Mouse (Mus musculus) limb, embryonic 11.5 days (tissue): ENCODE data around the gene Samd5. TPM values are rescaled to one million over a fixed set of nuclear protein-coding genes. Genes with fewer than 3 reads are reported as not detected.

Experiments
- ATAC-seq: fragments of 200-750 bp; cut with Nextera tagmentation; 2 replicates; pipeline ENCODE4 v1.8.0; 2017; ENCODE audit warnings: low read depth; ENCODE audit not compliant: insufficient number of reproducible peaks, low FRiP score, low TSS enrichment
- DNase-seq: peaks from one replicate; pipeline ENCODE4 v3.0.0-alpha.2; 2015; ENCODE audit warnings: low spot score
- H3K27ac ChIP-seq: fragments of 300-500 bp; sonication (generic); replicated peaks from 2 replicates; pipeline ENCODE4 v1.5.1; 2014; ENCODE audit warnings: low read depth, mild to moderate bottlenecking, low read length
- H3K27me3 ChIP-seq: fragments of 300-500 bp; sonication (generic); 2 replicates; pipeline ENCODE4 v1.6.1; 2014; ENCODE audit warnings: mild to moderate bottlenecking, low read length, mixed read lengths; ENCODE audit not compliant: control insufficient read depth, insufficient read depth
- H3K36me3 ChIP-seq: fragments of 300-500 bp; sonication (generic); 2 replicates; pipeline ENCODE4 v1.6.1; 2014; ENCODE audit warnings: mild to moderate bottlenecking, low read length, moderate library complexity, mixed read lengths; ENCODE audit not compliant: control insufficient read depth, insufficient read depth
- H3K4me1 ChIP-seq: fragments of 300-500 bp; sonication (generic); 2 replicates; pipeline ENCODE4 v1.6.1; 2014; ENCODE audit warnings: low read length, mixed read lengths; ENCODE audit not compliant: control insufficient read depth, insufficient read depth
- H3K4me2 ChIP-seq: fragments of 300-500 bp; sonication (generic); 2 replicates; pipeline ENCODE4 v1.6.1; 2014; ENCODE audit warnings: low read depth, mild to moderate bottlenecking, moderate library complexity; ENCODE audit not compliant: severe bottlenecking
- H3K4me3 ChIP-seq: fragments of 300-500 bp; sonication (generic); 2 replicates; pipeline ENCODE4 v1.5.1; 2014; ENCODE audit warnings: low read depth, low read length
- H3K9ac ChIP-seq: fragments of 300-500 bp; sonication (generic); 2 replicates; pipeline ENCODE4 v1.6.1; 2014; ENCODE audit warnings: mild to moderate bottlenecking, low read length
- H3K9me3 ChIP-seq: fragments of 300-500 bp; sonication (generic); 2 replicates; pipeline ENCODE4 v1.6.1; 2016; ENCODE audit warnings: low read length; ENCODE audit not compliant: control insufficient read depth
- WGBS: fragments of 180-500 bp; shearing (Covaris S2); extraction: QIAGEN DNeasy Blood & Tissue Kit; methylation state at CpG from one replicate; pipeline ENCODE4 v1.1.7; 2014; 5-methylcytosine and 5-hydroxymethylcytosine counted together
- polyA plus RNA-seq: library from polyadenylated mRNA; unstranded; fragments of >200 nt; fragmentation: Nextera tagmentation; extraction: Ambion mirVana; gene quantifications from 2 replicates; pipeline ENCODE4 v1.2.1, GENCODE M21; 2014

The Samd5 gene
- polyA plus RNA-seq, result 2.7 and 3.2 TPM in 2 replicates

DNA sequence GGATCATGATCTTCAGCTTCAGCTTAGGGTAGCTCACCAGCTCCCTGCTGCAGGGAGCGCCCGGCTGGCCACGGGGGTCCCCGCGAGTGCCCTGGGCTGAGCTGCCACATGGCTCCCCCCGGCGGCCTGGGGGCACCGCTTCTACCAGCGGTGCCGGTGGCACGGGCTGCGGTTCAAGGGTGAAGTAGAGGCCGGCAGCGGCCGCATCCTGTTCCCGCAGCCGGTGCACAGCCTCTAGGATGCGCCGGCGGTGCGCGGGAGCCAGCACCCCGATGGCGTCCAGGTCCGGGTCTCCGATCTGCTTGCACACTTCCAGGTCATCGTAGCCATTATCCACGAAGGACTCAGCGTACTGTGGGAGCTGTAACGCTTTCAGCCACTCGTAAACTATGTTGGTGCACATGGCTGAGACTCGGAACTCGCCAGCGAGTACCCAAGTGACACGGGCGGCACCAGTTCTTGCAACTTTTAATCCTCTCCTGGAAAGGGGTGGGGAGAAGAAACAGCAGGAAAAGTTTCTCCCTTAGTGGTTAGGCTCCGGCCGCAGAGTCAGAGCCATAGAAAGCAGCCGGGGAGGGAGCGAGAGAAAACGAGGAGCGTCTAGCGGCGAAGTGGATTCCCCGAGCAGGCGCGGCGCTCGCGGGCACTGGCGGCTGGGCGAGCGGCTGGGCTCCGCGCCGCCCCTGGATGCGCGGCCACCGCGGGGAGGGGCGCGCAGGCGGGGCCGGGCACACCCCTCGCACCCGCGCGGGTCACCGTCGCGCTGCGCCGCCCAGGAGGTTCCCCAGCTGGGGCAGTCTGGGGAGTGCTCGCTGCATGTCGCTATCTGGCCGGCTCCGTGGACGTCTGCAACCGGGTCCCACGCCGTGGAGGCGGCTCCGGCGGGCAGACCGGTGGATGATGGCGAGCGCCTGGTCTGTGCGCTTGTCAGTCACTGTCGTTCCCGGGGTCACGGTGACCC, at the start of gene Samd5:
TSS of gene Samd5 (minus strand) at position 648 of the 961 bp plus-strand sequence.
- Histone ChIP-seq H3K4me2 (peak within 1 kb of the TSS; percentile 98), H3K36me3 (no peaks in the 10 kb centered on the region), H3K27me3 (peaks cover 15% of the 10 kb centered on the region), H3K9me3 (no peaks in the 10 kb centered on the region), H3K9ac (peak within 1 kb of the TSS; percentile 46; the same call in 1 of the 2 replicates), H3K4me1 (peaks cover 5% of the 10 kb centered on the region; the same call in 1 of the 2 replicates), H3K4me3 (peak within 1 kb of the TSS; percentile 58), H3K27ac (no peak within 1 kb of the TSS)
- ATAC-seq (peak; percentile 48; the same call in 1 of the 2 replicates), DNase-seq (peak; percentile 73)
- under 1% methylated on average over 87 of the region's 91 CpGs for WGBS

DNA sequence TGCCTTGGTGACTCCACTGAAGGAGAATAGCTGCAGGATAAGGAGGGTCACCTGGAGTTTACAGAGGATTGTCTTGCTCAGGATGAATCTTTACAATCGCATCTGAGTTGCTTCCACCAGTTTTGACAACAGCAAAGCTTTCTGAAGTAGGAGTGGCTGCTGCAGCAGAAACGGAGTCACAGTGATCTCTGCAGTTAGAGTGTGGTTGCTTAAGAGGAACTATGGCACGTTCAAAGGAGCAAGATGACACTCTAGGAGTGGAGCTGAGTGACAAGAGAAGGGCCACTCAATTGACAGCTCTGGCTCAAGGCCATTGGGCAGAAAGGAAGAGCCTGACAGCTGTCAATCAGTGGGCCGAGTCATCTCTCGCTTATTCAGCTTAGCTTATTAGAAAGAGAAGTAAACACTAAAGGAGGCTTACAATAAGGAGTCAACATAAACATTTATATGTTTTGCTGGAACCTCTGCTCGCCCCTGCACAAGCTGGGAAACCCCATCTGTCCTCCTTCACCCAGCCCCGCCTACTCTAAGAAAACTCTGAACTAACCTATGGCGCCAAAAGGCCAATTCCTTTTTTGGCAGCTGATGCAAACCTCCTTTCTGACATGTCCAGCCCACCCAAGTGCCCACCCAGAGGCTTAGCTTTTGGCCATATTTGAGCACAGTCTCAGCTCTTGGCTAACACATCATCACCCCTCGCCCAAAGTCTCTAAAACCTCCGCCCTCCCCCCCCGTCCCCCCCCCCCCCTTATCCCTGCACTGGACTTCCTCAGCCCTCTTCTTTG, 47.7 kb upstream of the Samd5 start:
- Histone ChIP-seq H3K4me2 (no peak overlapping the region), H3K27ac (no peak overlapping the region), H3K27me3 (no peaks in the 10 kb centered on the region), H3K9ac (no peak overlapping the region), H3K9me3 (no peaks in the 10 kb centered on the region), H3K36me3 (no peaks in the 10 kb centered on the region), H3K4me1 (no peaks in the 10 kb centered on the region), H3K4me3 (no peak overlapping the region)
- DNase-seq (no peak), ATAC-seq (no peak)
- WGBS, result 84% methylated on average over 11 of the region's 11 CpGs

DNA sequence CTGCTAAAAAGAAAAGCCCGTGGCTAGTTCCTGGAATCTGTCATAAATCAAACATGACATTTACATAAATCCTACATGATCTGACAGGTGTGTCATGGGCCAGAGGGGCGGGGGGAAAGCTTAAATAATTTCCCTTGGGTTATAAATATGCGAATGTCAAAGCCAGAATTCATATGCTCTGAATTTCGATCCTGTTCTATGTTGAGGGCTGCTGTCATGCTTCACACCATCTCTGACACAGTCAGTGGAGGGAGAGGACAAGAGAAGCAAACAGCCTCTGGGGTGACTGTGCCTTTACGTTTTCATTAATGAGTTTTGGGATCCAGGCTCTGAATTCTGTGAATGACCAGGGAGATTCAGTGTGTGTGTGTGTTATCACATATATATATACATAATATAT, 45.0 kb upstream of the Samd5 start:
- H3K36me3 ChIP-seq, result no peaks in the 10 kb centered on the region
- no peak for DNase-seq
- H3K27ac ChIP-seq, result no peak overlapping the region
- H3K9me3 ChIP-seq, result no peaks in the 10 kb centered on the region
- H3K4me1 ChIP-seq, result no peaks in the 10 kb centered on the region
- ATAC-seq, result no peak
- no peaks in the 10 kb centered on the region for H3K27me3 ChIP-seq
- no peak overlapping the region for H3K4me2 ChIP-seq
- no peak overlapping the region for H3K4me3 ChIP-seq
- 76% methylated on average over 5 of the region's 5 CpGs for WGBS
- no peak overlapping the region for H3K9ac ChIP-seq

DNA sequence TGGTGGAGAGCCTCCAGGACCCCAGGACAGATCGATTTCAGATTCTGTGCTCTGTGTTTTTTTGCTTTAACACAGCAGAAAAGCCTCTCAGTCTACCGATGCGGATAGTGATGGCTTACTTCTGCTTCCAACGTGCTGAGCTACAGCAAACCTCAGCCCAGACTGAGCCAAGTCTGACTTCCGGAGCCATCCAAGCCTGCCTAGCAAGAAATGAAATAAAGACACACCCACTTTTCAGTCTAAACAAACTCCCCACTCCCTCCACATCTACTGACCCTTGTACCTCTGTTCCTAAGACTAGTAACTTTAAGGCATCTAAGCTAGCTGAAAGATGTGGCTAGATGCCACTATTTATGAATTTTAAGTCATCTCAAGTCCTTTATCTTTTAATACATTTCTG, 43.1 kb upstream of the Samd5 start:
- no peak for ATAC-seq
- Histone ChIP-seq H3K4me3 (no peak overlapping the region), H3K27ac (no peak overlapping the region), H3K4me2 (no peak overlapping the region), H3K9ac (no peak overlapping the region), H3K36me3 (no peaks in the 10 kb centered on the region), H3K4me1 (no peaks in the 10 kb centered on the region), H3K27me3 (no peaks in the 10 kb centered on the region), H3K9me3 (no peaks in the 10 kb centered on the region)
- WGBS, result 87% methylated on average over 5 of the region's 5 CpGs
- no peak for DNase-seq

GRCm38 (mm10) chr10:9704956-9705355, 29.9 kb upstream of the Samd5 start:
- H3K4me3 ChIP-seq, result no peak overlapping the region
- no peaks in the 10 kb centered on the region for H3K9me3 ChIP-seq
- no peaks in the 10 kb centered on the region for H3K27me3 ChIP-seq
- no peak for DNase-seq
- H3K4me1 ChIP-seq, result no peaks in the 10 kb centered on the region; the same call in 1 of the 2 replicates
- ATAC-seq, result no peak
- no peaks in the 10 kb centered on the region for H3K36me3 ChIP-seq
- 14% methylated on average over 1 of the region's 1 CpGs for WGBS
- H3K4me2 ChIP-seq, result no peak overlapping the region
- H3K9ac ChIP-seq, result no peak overlapping the region
- H3K27ac ChIP-seq, result no peak overlapping the region

DNA sequence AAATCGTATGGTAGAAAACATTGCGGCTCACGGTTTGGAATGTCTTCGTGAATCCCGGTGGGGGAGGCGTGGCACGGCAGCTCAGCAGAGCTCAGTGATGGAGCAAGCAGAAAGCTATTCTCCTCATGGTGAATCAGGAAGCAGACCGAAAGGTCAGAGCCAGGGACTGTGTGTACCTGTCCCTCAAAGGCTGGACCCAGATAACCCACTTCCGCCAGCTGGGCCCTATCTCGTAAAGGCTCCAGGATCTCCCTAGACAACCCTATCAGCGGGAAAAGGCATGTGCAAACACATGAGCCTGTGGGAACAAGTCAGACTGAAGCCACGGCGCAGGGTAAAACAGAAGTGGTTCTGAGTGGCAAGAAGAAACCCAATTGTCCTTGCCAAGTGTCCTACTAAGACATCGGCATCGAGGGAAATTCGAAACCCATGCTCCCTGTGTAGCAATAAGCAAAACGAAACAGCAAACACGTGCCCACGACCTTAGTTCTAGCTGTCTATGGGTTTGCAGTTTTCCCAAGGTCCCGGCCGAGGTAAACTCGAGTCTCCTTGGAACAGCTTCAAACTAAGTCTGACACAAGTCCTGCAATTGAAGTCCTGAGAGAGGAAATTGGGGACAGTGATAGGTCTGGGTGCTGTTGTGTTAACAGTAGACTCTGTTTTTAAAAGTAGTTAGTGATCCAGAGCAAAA, 24.2 kb upstream of the Samd5 start:
- ATAC-seq, result no peak

DNA sequence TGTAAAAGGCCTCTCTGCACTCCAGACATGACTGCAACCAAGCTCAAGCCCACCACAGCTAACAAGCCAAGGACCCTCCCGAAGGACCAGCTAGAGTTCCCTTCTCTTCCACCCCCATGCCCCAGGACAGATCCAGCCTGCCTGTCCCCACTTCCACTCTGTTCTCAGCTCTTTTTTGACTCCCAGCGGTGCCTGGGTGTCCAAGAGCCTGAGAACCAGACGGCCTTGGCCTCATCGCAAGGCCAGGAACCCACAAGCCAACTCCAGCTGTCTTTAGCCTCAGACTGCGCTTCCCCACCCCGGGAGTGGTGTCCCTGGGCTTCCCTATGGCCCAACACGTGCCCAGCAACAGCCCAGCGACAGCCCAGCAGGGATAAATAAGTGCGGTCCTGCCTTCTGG, 23.1 kb upstream of the Samd5 start:
- no peaks in the 10 kb centered on the region for H3K9me3 ChIP-seq
- H3K4me1 ChIP-seq, result no peaks in the 10 kb centered on the region
- DNase-seq (no peak), ATAC-seq (no peak)
- H3K27ac ChIP-seq, result no peak overlapping the region
- no peaks in the 10 kb centered on the region for H3K36me3 ChIP-seq
- no peak overlapping the region for H3K4me3 ChIP-seq
- no peak overlapping the region for H3K9ac ChIP-seq
- no peaks in the 10 kb centered on the region for H3K27me3 ChIP-seq
- no peak overlapping the region for H3K4me2 ChIP-seq
- WGBS, result 87% methylated on average over 9 of the region's 9 CpGs

More for the DNA sequence above, 24.2 kb upstream of the Samd5 start:
- Histone ChIP-seq H3K27me3 (no peaks in the 10 kb centered on the region), H3K27ac (no peak overlapping the region), H3K4me1 (no peaks in the 10 kb centered on the region), H3K36me3 (no peaks in the 10 kb centered on the region), H3K4me2 (no peak overlapping the region), H3K9ac (no peak overlapping the region), H3K4me3 (no peak overlapping the region), H3K9me3 (no peaks in the 10 kb centered on the region)
- no peak for DNase-seq
- WGBS, result 90% methylated on average over 22 of the region's 22 CpGs

- no peak for ATAC-seq
Observed at GRCm38 (mm10) chr10:9696543-9697141, 21.6 kb upstream of the Samd5 start.

More at GRCm38 (mm10) chr10:9696543-9697141, 21.6 kb upstream of the Samd5 start:
- Histone ChIP-seq H3K36me3 (no peaks in the 10 kb centered on the region), H3K4me3 (no peak overlapping the region), H3K4me1 (no peaks in the 10 kb centered on the region), H3K9ac (no peak overlapping the region), H3K27me3 (no peaks in the 10 kb centered on the region), H3K27ac (no peak overlapping the region), H3K4me2 (no peak overlapping the region), H3K9me3 (no peaks in the 10 kb centered on the region)
- 37% methylated on average over 6 of the region's 6 CpGs for WGBS
- no peak for DNase-seq
